Mouse (Mus musculus) mouse embryonic stem cell (cell line): ENCODE measurements around the gene Pacs1.

Experiments used
- in situ Hi-C, 2 experiments: fragments of 300-500 bp; cut with MboI; formaldehyde crosslinking; loops; 1 replicate in 1 of 2; 3 replicates in 1 of 2; pipeline ENCODE4 v1.14.3; 2019 to 2020; ENCODE audit warnings: low sequenced_read_pairs in 2 of 2, low pct_unique_long_range_greater_than_20kb in 1 of 2, mixed read lengths in 1 of 2; ENCODE audit not compliant: unreplicated experiment in 1 of 2

Gene Pacs1

DNA sequence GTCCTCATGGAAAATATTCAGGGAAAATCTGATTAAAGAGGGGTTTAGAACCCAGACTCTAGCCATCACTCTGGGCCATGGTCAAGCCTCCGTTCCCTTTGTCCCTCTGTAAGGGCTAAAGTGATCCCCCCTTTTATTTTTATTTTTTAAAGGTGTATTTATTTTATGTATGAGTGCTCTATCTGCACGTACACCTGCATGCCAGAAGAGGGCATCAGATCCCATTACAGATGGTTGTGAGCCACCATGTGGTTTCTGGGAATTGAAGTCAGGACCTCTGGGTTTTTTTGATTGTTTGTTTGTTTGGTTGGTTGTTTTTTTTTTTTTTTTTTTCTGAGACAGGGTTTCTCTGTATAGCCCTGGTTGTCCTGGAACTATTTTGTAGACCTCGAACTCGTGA lies 186.4 kb downstream of the Pacs1 start:
- in situ Hi-C loops: loop anchor here in 1 of 2 experiments (5.0 kb wide), 1 partner anchor 56 kb away; no protein-coding TSS in a partner anchor

DNA sequence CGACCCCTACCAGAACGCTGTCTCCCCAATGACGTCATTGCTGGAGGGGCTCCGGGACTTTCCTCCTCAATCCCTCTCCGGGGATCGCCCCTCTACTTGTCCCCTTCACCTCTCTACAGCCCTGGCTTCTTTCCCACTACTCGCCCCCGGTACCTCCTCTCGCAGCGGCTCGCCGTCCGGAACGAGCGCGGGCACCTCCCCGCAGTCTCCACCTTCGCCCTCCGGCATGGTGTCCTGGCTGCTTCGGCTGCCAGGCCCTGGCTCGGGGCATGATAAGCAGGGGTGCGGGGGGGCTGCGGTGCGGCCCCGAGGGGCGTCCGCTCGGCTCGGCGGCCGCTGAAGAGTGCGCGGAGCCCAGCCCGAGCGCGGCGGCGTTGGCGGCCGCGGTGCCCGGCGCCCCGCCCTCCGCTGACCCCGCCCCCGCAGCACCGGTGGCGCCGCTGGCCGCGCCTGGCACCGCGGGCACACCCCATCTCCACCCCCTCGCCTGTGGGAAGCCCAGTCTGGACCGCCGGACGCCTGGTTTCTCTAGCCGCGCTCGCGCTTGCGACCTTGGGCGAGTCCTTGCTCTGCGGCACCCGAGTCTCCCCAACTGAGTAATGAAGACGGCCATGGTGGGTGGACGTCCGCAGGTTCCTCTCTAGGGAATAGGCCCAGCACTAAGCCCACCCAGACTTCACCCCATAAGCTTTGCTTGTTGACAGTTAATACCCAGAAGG lies 187.6 kb downstream of the Pacs1 start, which contains the start of gene Tmem151a:
Gene Tmem151a (minus strand): TSS at position 387 of the 719 bp plus-strand sequence.
- in situ Hi-C loops: loop anchor here in 1 of 2 experiments (5.0 kb wide), 1 partner anchor 57 kb away; no protein-coding TSS in a partner anchor

DNA sequence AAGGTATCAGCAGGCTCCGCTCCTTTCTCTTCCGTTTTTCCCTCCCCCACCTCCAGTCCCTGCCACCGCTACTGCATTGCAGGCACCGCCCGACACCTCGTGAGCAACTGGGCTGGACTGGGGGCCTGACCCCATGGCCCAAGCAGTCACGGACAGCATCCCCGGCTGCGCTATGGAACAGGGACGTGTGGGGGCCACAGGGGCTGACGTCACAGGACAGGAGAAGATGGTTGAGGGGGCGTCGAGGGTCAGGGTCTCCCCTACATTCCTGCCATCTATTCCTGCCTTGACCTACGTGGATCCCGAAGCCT lies 188.1 kb downstream of the Pacs1 start:
- in situ Hi-C loops: loop anchor here in 1 of 2 experiments (5.0 kb wide), 1 partner anchor 58 kb away; no protein-coding TSS in a partner anchor

DNA sequence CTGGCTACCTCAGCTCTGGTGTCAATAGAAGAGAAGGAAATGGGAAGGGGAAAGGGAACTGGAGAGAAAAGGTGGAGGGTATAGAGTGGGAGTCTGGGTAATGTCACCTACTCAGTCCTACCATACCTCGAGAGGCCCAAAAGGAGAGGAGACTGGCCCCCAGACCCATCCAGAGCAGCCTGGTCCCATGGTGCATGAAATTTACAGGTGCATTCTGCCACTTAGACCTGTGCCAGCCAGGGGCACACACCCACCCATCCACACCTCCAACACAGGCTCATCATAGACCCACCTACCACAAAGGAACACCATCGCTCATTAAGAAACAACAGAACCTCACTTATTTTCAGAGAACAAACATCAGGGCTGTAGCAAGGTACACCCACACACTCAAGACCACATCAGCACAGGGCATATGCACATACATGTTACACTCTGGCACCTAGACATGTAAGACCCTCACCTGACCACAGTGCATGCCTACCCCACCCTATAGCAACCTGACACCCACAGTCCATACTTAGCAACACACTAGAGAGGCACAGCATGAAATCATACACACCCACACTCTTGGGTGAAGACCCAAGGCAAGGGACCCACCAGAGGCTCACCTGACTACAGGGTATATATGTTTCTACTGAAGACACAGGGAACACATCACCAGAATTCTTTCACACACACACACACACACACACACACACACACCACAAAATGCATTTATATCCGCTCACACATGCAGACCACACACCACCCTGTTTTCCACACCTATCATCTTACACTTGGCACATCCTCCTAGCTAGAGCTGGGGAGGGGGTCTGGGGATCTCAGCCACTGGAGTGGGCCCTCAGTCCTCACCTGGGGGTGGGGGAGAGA lies 188.7 kb downstream of the Pacs1 start:
- in situ Hi-C loops: no loop called here
